Mouse (Mus musculus): Measurements from ENCODE around the gene Mok. TPM values are rescaled to one million over a fixed set of nuclear protein-coding genes. Genes with fewer than 3 reads are reported as not detected.

Gene Mok
- not detected for total RNA-seq (2023)

GRCm38 (mm10) chr12:110840348-110841198 lies at the start of gene Mok:
TSS of gene Mok (minus strand) at chr12:110840939.

GRCm38 (mm10) chr12:110889036-110890020 lies 48.6 kb upstream of the Mok start, which contains the start of the genes Cinp and Tecpr2:
TSS of gene Cinp (minus strand) at chr12:110889145.
TSS of gene Tecpr2 (plus strand) at chr12:110889264.

DNA sequence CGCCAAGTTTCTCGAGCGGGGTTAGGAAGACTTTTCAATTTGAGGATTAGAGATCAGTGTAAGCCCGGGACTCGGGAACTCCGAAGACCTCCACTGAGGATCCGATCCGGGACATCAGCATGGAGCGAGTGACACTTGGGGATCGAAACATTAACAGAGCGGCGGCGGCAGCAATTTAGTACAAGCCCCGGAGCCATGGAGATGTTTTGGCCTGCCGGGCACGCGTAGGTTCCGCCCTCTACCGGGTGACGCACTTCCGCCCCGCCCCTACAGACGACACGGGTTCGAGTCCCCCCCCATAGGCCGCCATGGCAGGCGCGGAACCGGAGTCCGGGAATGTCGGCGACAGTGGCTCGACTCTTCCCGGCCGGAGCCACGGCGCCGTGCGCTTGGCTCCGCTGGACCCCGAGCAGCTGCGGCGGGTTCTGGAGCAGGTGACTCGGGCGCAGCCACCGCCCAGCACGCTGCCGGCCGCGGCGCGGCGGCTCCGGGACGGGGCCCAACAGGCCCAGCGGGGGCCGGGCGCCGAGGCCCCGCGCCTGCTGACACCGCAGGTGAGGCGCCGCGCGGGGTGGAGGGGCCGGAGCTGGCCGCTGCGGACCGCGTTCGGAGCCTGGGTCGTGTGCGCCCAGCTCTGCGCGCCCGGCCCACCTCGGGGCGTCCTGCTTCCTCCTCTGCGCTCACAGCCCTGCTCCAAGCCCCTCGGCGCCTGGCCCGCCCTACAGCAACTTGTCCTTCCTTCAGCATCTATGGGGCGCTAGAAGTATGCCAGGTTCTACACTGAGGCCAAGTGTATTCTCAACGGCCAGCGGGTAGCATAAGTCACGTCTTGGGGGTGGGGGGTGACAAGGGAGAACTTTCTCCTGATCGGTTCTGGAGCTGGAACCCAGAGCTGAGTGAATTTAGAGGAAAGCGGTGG lies 9.5 kb upstream of the Mok start, which contains the start of gene Zfp839:
TSS of gene Zfp839 (plus strand) at position 244 of the 919 bp plus-strand sequence.

Other genes starting within 250 kb of the Mok start
- 168 TPM for gene Dync1h1, start 239.5 kb downstream of the Mok start, total RNA-seq (2023)
- gene 1700001K19Rik, start 158.3 kb downstream of the Mok start, total RNA-seq (2023) = not detected
- 405 TPM for gene Hsp90aa1, start 138.2 kb downstream of the Mok start, total RNA-seq (2023)
- 74.2 TPM for gene Wdr20, start 103.0 kb downstream of the Mok start, total RNA-seq (2023)
- 3.6 TPM for gene Zfp839, start 9.3 kb upstream of the Mok start, total RNA-seq (2023)
- 33.4 TPM for gene Cinp, start 48.2 kb upstream of the Mok start, total RNA-seq (2023)
- 6.4 TPM for gene Tecpr2, start 48.3 kb upstream of the Mok start, total RNA-seq (2023)
- 4.1 TPM for gene Ankrd9, start 138.1 kb upstream of the Mok start, total RNA-seq (2023)
- 50.0 TPM for gene Rcor1, start 198.4 kb upstream of the Mok start, total RNA-seq (2023)

Data from CD4-positive naive resting alpha-beta T cell, adult 76 days (primary cell).